Mouse (Mus musculus) adrenal gland, postnatal 14 days (tissue): ENCODE measurements around the gene Zdhhc7. TPM values are rescaled to one million over a fixed set of nuclear protein-coding genes. Genes with fewer than 3 reads are reported as not detected.

Experiments used
- DNase-seq: peaks from one replicate; pipeline ENCODE4 v3.0.0; 2021; ENCODE audit warnings: mixed read lengths
- total RNA-seq: library from RNA; stranded (reverse); gene quantifications from 2 replicates; pipeline ENCODE4 v1.2.3, GENCODE M21; 2021

The Zdhhc7 gene
- total RNA-seq, 1 experiment from 2014 or later = 48.1 TPM

GRCm38 (mm10) chr8:120114315-120114841 lies 13.1 kb upstream of the Zdhhc7 start:
- DNase-seq = peak; percentile 62

GRCm38 (mm10) chr8:120113758-120114255 lies 12.5 kb upstream of the Zdhhc7 start, which contains the start of gene 6430548M08Rik:
TSS of gene 6430548M08Rik (plus strand) at chr8:120114152.
- peak; percentile 100 for DNase-seq

DNA sequence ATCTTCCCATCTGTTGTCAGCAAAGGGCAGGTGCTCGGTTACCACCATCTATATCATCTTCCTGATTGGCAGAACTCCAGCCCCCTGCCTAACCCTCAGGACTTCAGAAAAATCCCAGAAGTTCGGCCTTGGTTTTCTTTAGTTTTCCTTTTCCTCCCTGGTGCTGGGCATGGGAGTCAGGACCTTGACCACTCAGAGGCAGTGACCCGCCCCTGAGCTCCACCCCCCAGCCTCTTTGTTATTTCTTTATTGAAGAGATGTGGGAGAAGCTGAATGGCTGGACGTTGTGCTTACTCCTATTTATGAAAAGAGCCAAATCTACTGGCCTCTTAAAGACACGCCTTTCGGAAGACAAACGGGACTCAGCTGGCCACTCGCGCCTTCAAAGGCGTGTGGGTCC lies 12.0 kb upstream of the Zdhhc7 start:
- peak; percentile 75 for DNase-seq

DNA sequence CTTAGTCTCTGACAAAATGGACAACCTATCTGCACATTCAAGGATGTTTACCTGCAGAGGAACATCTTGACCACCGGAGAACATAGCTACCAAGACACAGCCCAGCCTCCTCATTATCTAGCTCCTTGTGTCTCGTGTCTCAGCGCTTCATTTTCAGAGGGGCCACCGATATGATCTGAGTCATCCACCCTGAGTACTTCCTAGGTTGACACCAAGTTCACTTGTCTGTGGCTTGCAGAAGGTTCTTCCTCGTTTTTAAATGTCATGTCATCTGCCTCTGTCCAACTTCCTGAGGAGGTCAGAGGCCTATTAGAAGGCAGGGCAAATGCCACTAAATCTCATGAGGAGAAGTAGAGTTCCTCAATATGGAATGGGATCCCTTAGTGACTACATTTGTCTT lies 11.3 kb upstream of the Zdhhc7 start:
- DNase-seq = no peak

DNA sequence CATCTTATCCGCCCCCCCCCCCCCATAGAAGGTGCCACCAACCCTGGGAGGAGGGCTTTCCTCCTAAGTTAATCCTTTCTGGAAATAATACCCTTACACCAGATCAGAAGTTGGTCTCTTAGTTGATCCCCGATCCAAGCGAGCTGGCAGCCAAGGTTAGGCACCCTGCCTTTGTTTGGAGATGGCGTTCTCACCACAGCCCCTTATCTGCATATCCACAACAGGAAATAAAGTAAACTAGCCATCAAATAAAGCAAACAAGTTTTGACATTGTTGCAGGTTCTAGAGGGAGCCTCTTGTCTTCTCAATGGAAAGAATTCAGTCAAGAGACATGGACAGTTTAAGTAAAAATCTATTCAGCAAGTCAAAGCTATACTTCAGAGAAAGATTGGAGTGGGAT lies 10.1 kb upstream of the Zdhhc7 start:
- DNase-seq = no peak

DNA sequence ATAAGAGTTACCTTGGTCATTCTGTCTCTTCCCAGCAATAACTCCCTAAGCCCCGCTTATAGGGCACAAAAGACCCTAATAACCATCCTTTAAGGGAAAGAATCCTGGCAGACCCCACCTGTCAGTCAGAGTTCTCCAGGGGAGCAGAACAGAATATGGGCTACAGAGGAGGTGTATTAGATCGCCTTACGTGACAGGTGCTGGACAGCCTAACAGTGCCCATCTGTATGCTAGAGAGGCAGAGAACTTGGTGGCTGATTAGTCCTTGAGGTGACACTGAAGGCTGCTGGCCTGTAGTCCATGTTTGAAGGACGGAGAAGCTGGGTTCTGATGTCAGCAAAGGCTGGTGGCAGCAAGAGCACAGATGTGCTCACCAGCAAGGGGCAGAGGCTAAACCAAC lies 9.7 kb upstream of the Zdhhc7 start:
- no peak for DNase-seq

- peak; percentile 48 for DNase-seq
Observed at GRCm38 (mm10) chr8:120109149-120109548, 7.9 kb upstream of the Zdhhc7 start.

- DNase-seq = peak; percentile 93
Observed at GRCm38 (mm10) chr8:120104721-120105272, 3.5 kb upstream of the Zdhhc7 start.

DNA sequence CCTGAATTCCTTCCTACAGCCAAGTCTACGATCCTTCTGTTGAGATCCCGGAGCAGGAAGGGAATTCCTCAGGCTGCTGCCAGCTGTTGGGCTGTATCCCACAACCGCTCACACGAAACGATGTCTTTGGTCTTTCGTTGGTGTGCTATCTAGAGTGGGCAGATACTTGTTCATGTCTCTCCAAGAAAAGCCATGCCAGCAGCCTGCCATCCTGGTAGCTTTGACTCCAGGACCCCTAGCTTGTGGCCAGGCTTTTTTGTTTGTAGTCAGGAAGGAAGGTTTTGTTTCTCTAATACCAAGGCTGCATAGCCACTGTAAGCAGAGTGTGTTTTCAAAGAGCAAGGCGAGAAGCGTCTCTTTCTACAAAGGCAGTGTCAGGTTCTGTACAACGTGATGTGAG lies 2.6 kb upstream of the Zdhhc7 start:
- no peak for DNase-seq

DNA sequence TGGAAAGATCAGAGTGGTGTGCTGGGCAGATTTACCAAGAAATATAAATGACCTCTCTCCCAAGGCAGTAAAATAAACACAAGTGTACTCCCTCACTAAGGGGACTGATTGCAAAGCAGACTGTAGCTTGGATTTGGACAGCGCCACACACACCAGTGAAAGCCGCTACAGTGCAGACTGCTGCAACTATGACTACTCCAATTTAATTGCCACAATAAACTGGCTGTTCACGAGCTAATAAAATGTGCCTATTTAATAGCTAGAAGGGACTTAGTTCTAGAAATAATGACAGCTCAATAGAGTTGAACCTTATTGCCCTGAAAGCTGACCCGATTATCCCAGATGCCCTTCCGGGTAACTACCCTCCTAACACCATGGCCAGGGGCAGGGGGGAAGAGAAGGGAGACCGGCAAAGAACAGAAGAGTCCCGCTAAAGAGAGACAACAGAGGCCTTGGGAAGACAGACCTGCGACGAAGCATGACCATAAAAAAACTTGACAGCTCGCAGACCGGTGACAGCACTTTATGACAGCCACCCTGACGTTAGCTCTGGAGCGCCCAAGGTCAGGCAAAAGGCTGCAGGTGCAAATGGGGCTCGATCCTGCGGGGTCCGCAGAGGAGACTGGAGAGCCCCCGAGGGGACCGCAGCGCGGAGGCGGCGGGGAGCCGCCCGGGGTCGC lies 754 bp downstream of the Zdhhc7 start:
- peak; percentile 65 for DNase-seq

DNA sequence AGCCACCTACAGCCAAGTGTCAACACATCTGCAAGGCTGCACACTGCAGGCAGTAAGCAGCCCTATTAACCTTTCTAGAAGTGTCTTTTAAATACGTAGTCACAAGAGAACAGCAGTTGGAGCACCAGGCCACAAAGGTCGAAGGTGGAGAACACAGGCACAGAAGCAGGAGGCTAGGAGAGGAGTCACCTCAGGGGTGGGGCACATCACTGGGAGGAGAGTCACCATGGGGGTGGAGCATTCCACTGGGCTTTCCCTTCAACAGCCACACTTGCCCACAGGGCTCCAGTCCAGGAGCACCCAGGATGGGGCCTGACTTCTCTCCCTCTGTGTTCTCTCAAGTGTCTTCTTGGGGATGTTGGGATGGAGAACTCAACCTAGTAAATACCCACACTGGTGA lies 4.8 kb downstream of the Zdhhc7 start:
- no peak for DNase-seq

- no peak for DNase-seq
Observed at GRCm38 (mm10) chr8:120094801-120095200, 6.5 kb downstream of the Zdhhc7 start.

DNA sequence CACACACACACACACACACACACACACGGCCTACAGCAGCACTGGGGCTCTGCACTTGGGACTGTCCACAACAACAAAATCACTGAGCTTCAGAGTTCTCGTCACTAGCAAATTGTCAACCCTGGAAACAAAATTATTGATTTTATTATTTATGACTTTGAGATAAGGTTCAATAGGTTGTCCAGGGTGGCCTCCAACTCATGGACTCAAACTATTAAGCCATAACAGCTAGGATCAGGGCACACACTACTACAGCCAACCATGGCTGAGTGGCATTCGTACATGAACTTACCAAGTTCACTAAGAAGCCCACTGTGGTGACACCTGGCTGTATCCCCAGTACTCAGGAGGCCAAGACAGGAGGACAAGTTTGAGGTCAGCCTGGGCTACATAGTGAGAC lies 8.2 kb downstream of the Zdhhc7 start:
- no peak for DNase-seq

DNA sequence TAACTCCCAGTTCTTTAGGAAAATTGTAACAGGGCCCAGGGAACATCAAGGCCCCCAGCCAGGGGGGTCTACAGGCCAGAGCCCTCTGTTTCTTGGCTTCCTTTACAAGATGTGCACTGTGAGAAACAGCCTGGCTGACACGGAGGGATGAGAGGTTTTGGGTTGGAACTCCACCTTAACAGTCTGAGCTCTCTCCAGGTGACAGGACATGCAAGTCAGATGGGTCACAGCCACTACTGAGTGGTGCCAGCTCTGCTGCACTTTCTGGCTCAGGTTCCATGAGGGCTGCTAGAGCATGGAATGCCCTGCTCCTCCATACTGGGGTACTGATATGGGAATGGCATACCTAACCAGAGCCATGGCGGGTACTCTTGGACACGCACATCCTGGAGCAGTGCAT lies 10.2 kb downstream of the Zdhhc7 start:
- no peak for DNase-seq

- DNase-seq = no peak
Observed at GRCm38 (mm10) chr8:120089511-120089910, 11.8 kb downstream of the Zdhhc7 start.

DNA sequence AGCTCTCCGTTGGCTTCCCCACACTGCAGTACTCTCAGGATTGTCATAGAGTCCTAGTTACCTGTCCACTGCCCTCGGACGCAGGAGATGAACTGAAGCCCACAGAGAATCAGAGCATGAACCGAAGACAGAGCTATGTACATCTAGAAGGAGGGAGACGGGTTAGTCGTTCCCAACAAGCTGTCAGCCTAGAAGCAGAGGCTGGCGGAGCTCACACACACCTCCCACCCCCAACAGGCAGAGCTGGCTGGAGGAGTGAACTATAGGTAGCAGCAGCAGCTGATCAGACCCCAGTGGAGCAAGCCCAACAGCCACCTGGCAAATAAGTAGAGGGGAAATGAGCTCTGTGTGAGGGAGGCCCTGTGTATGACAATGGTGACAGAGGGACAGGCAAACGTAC lies 16.5 kb downstream of the Zdhhc7 start:
- DNase-seq = no peak

GRCm38 (mm10) chr8:120083261-120083660 lies 18.0 kb downstream of the Zdhhc7 start:
- DNase-seq = peak; percentile 51

DNA sequence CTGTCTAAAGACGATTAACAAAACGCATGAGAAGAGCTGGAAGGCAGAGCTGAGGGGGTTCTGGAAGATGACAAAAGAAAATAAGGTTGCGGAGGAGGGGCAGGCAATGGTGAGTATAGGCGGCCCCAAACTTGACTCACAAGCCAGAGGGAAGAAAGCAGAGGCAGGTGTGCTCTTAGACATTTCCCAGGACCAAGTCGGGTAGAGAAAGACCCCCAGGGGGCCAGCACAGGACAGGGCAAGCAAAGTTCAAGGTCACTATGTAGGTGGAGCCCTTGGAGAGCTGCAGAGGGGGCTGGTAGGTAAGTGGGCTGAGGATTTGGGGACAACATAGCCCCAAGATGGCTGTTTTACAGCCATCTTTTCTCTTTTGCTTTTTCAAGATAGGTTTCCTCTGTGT lies 21.9 kb downstream of the Zdhhc7 start:
- no peak for DNase-seq

GRCm38 (mm10) chr8:120078080-120078479 lies 23.2 kb downstream of the Zdhhc7 start:
- DNase-seq = peak; percentile 91

- DNase-seq = peak; percentile 31
Observed at GRCm38 (mm10) chr8:120075347-120075746, 25.9 kb downstream of the Zdhhc7 start.

DNA sequence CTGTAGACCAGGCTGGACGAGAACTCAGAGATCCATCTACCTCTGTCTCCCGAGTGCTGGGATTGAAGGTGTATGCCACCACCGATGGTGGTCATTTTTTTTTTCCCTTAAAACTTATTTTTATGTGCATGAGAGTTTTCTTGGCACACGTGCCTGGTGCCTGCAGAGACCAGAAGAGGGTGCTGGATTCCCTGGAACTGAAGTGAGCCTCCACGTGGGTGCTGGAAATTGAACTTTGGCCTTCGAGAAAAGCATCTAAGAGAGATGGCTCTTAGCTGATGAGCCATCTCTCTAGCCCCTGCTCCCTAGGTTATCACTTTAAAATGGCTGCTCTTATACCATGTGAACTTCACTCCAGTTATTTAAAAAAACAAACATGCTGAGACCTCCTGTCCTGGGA lies 26.8 kb downstream of the Zdhhc7 start:
- DNase-seq = no peak

- DNase-seq = no peak
Observed at GRCm38 (mm10) chr8:120072827-120073226, 28.5 kb downstream of the Zdhhc7 start.

DNA sequence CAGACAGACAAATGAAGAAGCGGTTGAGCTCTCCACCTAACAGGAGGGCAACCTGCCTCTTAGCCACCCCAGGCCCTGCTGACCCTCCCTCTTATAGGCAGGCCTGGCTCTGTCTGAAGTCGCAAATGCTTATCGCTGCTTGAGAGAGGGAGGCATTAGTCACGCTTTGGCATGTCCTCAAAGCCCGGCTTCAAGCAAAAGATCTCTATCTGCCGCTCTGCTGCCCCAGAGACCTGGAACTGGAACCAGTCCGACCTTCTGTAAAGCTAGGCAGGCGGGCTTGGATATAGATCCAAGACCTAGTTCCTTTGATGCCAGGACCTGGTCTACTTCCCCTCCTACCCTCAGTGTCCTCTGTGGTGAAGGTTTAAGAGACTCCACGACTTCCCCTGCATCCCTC lies 29.0 kb downstream of the Zdhhc7 start:
- DNase-seq = peak; percentile 78

- peak; percentile 89 for DNase-seq
Observed at GRCm38 (mm10) chr8:120071684-120072083, 29.6 kb downstream of the Zdhhc7 start.
